Mouse (Mus musculus): ENCODE measurements around the gene Cyp4a31. TPM values are rescaled to one million over a fixed set of nuclear protein-coding genes. Genes with fewer than 3 reads are reported as not detected.
"Not testable (repeated sequence)": the region's sequence is repeated elsewhere in the genome, so short reads cannot be mapped to it uniquely, and the experiment has no call there.

Gene Cyp4a31
- not detected for polyA plus RNA-seq (2012; fragmentation: generic; extraction: Trizol)
- long read RNA-seq, experiment 1 = 0 reads
- long read RNA-seq, experiment 2 = 0 reads

DNA sequence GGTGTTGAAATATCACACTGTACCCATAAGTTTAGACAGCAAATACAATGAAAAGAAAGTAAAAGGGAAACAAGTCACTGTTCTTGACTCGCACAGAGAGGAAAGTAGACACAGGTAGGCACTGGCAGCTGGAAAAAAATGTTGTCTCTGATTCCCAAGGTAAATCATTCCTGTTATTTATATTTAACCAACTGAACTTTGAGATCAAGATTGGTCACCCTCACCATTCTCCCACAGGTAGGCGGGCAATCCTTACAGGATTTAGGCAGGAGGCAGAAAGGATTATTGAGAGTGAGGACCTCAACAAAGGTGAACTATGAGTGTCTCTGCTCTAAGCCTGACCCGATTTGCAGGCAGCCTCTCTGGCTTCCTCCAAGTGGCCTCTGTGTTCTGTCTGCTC is at the start of gene Cyp4a31:
Cyp4a31 (plus strand) TSS at position 249 of the 400 bp plus-strand sequence.
- Histone ChIP-seq H3K79me2 (ENCODE audit: control insufficient read depth, insufficient read depth) (no peaks in the 10 kb centered on the region), H3ac (ENCODE audit: control insufficient read depth, insufficient read length, low read depth) (no peak within 1 kb of the TSS), H3K79me3 (ENCODE audit: low read depth) (no peaks in the 10 kb centered on the region), H3K4me3 (ENCODE audit: insufficient read depth, poor library complexity, severe bottlenecking) (no peak within 1 kb of the TSS), H3K36me3 (ENCODE audit: control insufficient read depth, insufficient read depth) (no peaks in the 10 kb centered on the region), H3K27me3 (ENCODE audit: control insufficient read depth, insufficient read depth, insufficient read length) (no peaks in the 10 kb centered on the region)
- TF ChIP-seq MYOG (IDR thresholded peaks at IDR 0.05; ENCODE audit: control insufficient read depth, extremely low read depth, insufficient read length) = no peak

DNA sequence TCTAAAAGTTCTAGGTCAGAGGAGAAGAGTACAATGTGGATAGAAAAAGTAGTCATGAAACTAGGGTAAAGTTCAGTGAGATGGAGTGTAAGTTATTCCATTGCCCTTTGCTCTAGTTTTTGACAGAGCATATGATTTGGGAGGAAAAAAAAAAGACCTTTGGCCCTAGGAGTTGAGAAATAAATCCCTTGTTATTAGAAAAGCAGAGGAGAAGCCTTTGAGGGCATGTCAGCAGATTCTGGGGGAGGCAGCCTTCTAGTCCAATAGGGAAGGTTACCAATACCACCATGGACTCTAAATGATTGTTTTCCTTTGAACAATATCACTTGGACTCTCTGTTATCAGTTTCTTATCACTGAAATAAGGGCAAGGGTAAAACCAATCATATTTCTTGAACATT is 49.5 kb upstream of the Cyp4a31 start:
- H3K27me3 ChIP-seq (ENCODE audit: control insufficient read depth, insufficient read depth, insufficient read length); H3ac ChIP-seq (ENCODE audit: control insufficient read depth, insufficient read length, low read depth); H3K79me2 ChIP-seq (ENCODE audit: control insufficient read depth, insufficient read depth); H3K36me3 ChIP-seq (ENCODE audit: control insufficient read depth, insufficient read depth); H3K4me3 ChIP-seq (ENCODE audit: insufficient read depth, poor library complexity, severe bottlenecking); H3K79me3 ChIP-seq (ENCODE audit: low read depth): not testable (repeated sequence)

DNA sequence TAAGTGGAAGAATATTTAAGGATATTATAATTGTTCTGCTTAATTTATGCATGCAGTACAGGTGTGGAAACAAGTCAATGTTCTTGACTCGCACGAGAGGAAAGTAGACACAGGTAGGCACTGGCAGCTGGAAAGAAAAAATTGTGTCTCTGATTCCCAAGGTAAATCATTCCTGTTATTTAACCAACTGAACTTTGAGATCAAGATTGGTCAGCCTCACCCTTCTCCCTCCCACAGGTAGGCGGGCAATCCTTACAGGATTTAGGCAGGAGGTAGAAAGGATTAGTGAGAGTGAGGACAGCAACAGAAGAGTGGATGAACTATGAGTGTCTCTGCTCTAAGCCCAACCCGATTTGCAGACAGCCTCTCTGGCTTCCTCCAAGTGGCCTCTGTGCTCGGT is 45.4 kb upstream of the Cyp4a31 start, which contains the start of gene Cyp4a10:
Cyp4a10 (plus strand) TSS at position 265 of the 400 bp plus-strand sequence.
- H3K79me2 ChIP-seq (ENCODE audit: control insufficient read depth, insufficient read depth); H3K4me3 ChIP-seq (ENCODE audit: insufficient read depth, poor library complexity, severe bottlenecking); H3K27me3 ChIP-seq (ENCODE audit: control insufficient read depth, insufficient read depth, insufficient read length); H3K79me3 ChIP-seq (ENCODE audit: low read depth); H3ac ChIP-seq (ENCODE audit: control insufficient read depth, insufficient read length, low read depth); H3K36me3 ChIP-seq (ENCODE audit: control insufficient read depth, insufficient read depth): not testable (repeated sequence)

DNA sequence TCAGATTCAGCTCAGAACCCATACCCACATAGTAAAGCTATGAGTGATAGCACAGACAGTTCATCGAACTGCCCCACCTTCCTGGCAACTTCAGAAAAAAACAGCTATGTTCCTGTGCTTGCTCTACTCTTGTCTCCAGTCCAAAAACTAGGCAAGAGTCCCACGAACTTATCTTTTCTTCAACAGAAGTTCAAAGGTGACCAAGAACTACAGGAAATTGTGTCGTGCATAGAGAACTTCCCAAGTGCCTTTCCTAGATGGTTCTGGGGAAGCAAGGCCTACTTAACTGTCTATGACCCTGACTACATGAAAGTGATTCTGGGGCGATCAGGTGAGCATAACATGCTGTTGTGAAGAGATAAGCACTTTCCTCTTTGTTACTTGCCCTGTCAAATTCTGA is 44.0 kb upstream of the Cyp4a31 start:
- Histone ChIP-seq H3K4me3 (ENCODE audit: insufficient read depth, poor library complexity, severe bottlenecking) (no peak overlapping the region), H3K79me3 (ENCODE audit: low read depth) (no peaks in the 10 kb centered on the region), H3ac (ENCODE audit: control insufficient read depth, insufficient read length, low read depth) (no peak overlapping the region), H3K79me2 (ENCODE audit: control insufficient read depth, insufficient read depth) (no peaks in the 10 kb centered on the region), H3K36me3 (ENCODE audit: control insufficient read depth, insufficient read depth) (no peaks in the 10 kb centered on the region), H3K27me3 (ENCODE audit: control insufficient read depth, insufficient read depth, insufficient read length) (no peaks in the 10 kb centered on the region)
- no peak for TF ChIP-seq MYOD1 (IDR thresholded peaks at IDR 0.05; ENCODE audit: control insufficient read depth, insufficient read length, low read depth)
- no peak for TF ChIP-seq MYOG (IDR thresholded peaks at IDR 0.05; ENCODE audit: control insufficient read depth, extremely low read depth, insufficient read length)
- TF ChIP-seq FOSL1 (IDR thresholded peaks at IDR 0.05; ENCODE audit: insufficient read depth, low read length, poor library complexity, severe bottlenecking) = no peak
- no peak for TF ChIP-seq MAX (IDR thresholded peaks at IDR 0.05)

DNA sequence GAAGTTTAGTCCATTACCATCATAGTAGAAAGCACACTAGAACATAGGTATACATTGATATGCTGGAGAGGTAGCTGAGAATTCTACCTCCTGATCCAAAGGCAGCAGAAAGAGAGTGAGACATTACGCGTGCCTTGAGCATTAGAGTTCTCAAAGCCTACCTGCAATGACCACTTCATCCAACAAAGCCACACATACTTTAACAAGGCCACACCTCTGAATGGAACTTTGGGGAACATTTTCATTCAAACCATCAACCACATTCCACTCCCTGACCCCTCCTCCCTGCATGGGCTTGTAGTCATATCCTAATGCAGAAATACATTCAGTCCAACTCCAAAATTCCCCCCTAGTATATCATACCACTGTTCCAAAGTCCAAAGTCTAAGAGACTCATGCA is 41.7 kb upstream of the Cyp4a31 start:
- TF ChIP-seq MYOG (IDR thresholded peaks at IDR 0.05; ENCODE audit: control insufficient read depth, extremely low read depth, insufficient read length) (no peak), MAX (IDR thresholded peaks at IDR 0.05) (no peak), USF1 (IDR thresholded peaks at IDR 0.05; ENCODE audit: low read depth) (no peak), MYOD1 (IDR thresholded peaks at IDR 0.05; ENCODE audit: control insufficient read depth, insufficient read length, low read depth) (no peak), FOSL1 (IDR thresholded peaks at IDR 0.05; ENCODE audit: insufficient read depth, low read length, poor library complexity, severe bottlenecking) (no peak), CTCF (IDR thresholded peaks at IDR 0.05; ENCODE audit: control insufficient read depth, insufficient read depth, insufficient read length) (no peak), CEBPB (IDR thresholded peaks at IDR 0.05; ENCODE audit: low read depth) (no peak)
- Histone ChIP-seq H3K79me2 (ENCODE audit: control insufficient read depth, insufficient read depth) (no peaks in the 10 kb centered on the region), H3K79me3 (ENCODE audit: low read depth) (no peaks in the 10 kb centered on the region), H3ac (ENCODE audit: control insufficient read depth, insufficient read length, low read depth) (no peak overlapping the region), H3K27me3 (ENCODE audit: control insufficient read depth, insufficient read depth, insufficient read length) (no peaks in the 10 kb centered on the region), H3K36me3 (ENCODE audit: control insufficient read depth, insufficient read depth) (no peaks in the 10 kb centered on the region), H3K4me3 (ENCODE audit: insufficient read depth, poor library complexity, severe bottlenecking) (no peak overlapping the region)

DNA sequence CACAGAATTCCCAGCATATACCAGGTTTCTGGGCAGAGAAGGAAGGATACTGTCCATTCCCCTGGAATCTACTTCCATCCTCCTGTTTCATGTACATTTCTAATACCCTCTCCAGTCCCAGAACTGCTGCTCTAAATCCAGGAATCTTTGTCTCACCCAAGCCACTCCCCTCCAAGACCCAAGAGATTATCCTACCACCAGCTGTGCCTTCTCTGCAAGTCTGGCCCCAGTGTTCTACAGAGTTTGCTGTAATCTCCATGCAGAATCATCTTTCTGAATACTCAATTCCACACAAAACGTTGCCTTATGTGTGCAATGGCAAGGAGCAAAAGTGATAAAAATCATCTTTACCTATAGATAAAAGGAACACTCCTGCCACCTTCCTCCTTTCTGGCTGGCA is 18.3 kb upstream of the Cyp4a31 start:
- H3K79me3 ChIP-seq (ENCODE audit: low read depth) = no peaks in the 10 kb centered on the region
- no peak overlapping the region for H3K4me3 ChIP-seq (ENCODE audit: insufficient read depth, poor library complexity, severe bottlenecking)
- TF ChIP-seq FOSL1 (IDR thresholded peaks at IDR 0.05; ENCODE audit: insufficient read depth, low read length, poor library complexity, severe bottlenecking) (no peak), USF1 (IDR thresholded peaks at IDR 0.05; ENCODE audit: low read depth) (no peak), MYOG (IDR thresholded peaks at IDR 0.05; ENCODE audit: control insufficient read depth, extremely low read depth, insufficient read length) (no peak), MAX (IDR thresholded peaks at IDR 0.05) (no peak), CTCF (IDR thresholded peaks at IDR 0.05; ENCODE audit: control insufficient read depth, insufficient read depth, insufficient read length) (no peak), MYOD1 (IDR thresholded peaks at IDR 0.05; ENCODE audit: control insufficient read depth, insufficient read length, low read depth) (no peak), CEBPB (IDR thresholded peaks at IDR 0.05; ENCODE audit: low read depth) (no peak)
- H3K79me2 ChIP-seq (ENCODE audit: control insufficient read depth, insufficient read depth) = no peaks in the 10 kb centered on the region
- no peaks in the 10 kb centered on the region for H3K36me3 ChIP-seq (ENCODE audit: control insufficient read depth, insufficient read depth)
- no peak overlapping the region for H3ac ChIP-seq (ENCODE audit: control insufficient read depth, insufficient read length, low read depth)
- H3K27me3 ChIP-seq (ENCODE audit: control insufficient read depth, insufficient read depth, insufficient read length) = no peaks in the 10 kb centered on the region
